10 mouse cellular contexts compared by ENCODE assay signal in genomic region chr12:3811596-3811995, GRCm38 (mm10). TPM values are rescaled to one million over a fixed set of nuclear protein-coding genes. Genes with fewer than 3 reads are reported as not detected.
A peak's percentile ranks its signal among the peaks of the same experiment; 100 is the strongest.
DNase-seq lines count a peak whose midpoint lies in the region; ATAC-seq and TF ChIP-seq lines count a peak whose summit lies in the region.
"Had no signal": no experiment of that assay in that cellular context is flagged by ENCODE, and none has a peak within 500 bp of the region (broad histone marks: within the 10 kb centered on the region; RNA-seq: fewer than 3 reads in every experiment).

No protein-coding gene starts in this region.

- no peaks in the 10 kb centered on the region for H3K27me3 ChIP-seq in heart, adult 2 months (ENCODE audit: control insufficient read depth, insufficient read depth, low read length)
- peaks cover 39% of the 10 kb centered on the region for H3K27me3 ChIP-seq in liver, embryonic 12.5 days (replicated peaks)
- peaks cover 8% of the 10 kb centered on the region; the same call in 1 of the 2 replicates for H3K27me3 ChIP-seq in liver, embryonic 11.5 days (replicated peaks; ENCODE audit: control insufficient read depth, insufficient read depth, low read length)
- no peaks in the 10 kb centered on the region for H3K27me3 ChIP-seq in heart, postnatal 0 days (ENCODE audit: control insufficient read depth, insufficient read depth, low read length)

- H3K4me1 ChIP-seq in heart, adult 2 months (ENCODE audit: control insufficient read depth, insufficient read depth, low read length) = peaks cover 35% of the 10 kb centered on the region
- peaks cover 55% of the 10 kb centered on the region for H3K4me1 ChIP-seq in liver, embryonic 12.5 days
- H3K4me1 ChIP-seq in liver, embryonic 11.5 days (replicated peaks; ENCODE audit: control insufficient read depth, insufficient read depth, low read length) = peaks cover 21% of the 10 kb centered on the region
- H3K4me1 ChIP-seq in heart, postnatal 0 days (ENCODE audit: control insufficient read depth, insufficient read depth) = peaks cover 62% of the 10 kb centered on the region

- no peaks in the 10 kb centered on the region for H3K9me3 ChIP-seq in liver, embryonic 12.5 days (replicated peaks)
- no peaks in the 10 kb centered on the region for H3K9me3 ChIP-seq in liver, embryonic 11.5 days (ENCODE audit: control insufficient read depth, low read length)
- H3K9me3 ChIP-seq in heart, postnatal 0 days (replicated peaks; ENCODE audit: control insufficient read depth, low read length) = no peaks in the 10 kb centered on the region

- intact Hi-C loops in heart, adult 2 months (cut with DNase I) = no loop called here

- no peak for TF ChIP-seq CTCF in heart, adult 2 months (IDR thresholded peaks at IDR 0.05)
- no peak for TF ChIP-seq CTCF in heart, postnatal 0 days (IDR thresholded peaks at IDR 0.05; ENCODE audit: low read depth)

- H3K4me2 ChIP-seq in liver, embryonic 12.5 days = no peak overlapping the region
- H3K4me2 ChIP-seq in liver, embryonic 11.5 days = no peak overlapping the region
- H3K4me2 ChIP-seq in heart, postnatal 0 days (ENCODE audit: low read depth, low read length) = 0 out of 2 replicates have a peak overlapping the region, but pooled peaks have one; percentile 21

- WGBS in heart, adult 2 months = 18% methylated on average over 5 of the region's 5 CpGs
- 53% methylated on average over 5 of the region's 5 CpGs for WGBS in liver, embryonic 12.5 days (ENCODE audit: insufficient replicate concordance)
- WGBS in liver, embryonic 11.5 days = 49% methylated on average over 5 of the region's 5 CpGs
- 31% methylated on average over 5 of the region's 5 CpGs for WGBS in heart, postnatal 0 days

- TF ChIP-seq EP300 in heart, adult 2 months (IDR thresholded peaks at IDR 0.05; ENCODE audit: insufficient read depth, low read depth, low read length) = no peak
- TF ChIP-seq EP300 in heart, postnatal 0 days (IDR thresholded peaks at IDR 0.05; ENCODE audit: low read depth) = no peak

- no peak for ATAC-seq in liver, embryonic 12.5 days
- ATAC-seq in liver, embryonic 11.5 days (replicated peaks; ENCODE audit: low FRiP score) = no peak
- no peak for ATAC-seq in heart, postnatal 0 days (ENCODE audit: insufficient read depth, low read depth)

- no peak overlapping the region for H3K9ac ChIP-seq in heart, adult 2 months (ENCODE audit: low read depth, low read length)
- no peak overlapping the region for H3K9ac ChIP-seq in liver, embryonic 12.5 days
- H3K9ac ChIP-seq in liver, embryonic 11.5 days (ENCODE audit: low read depth, low read length) = no peak overlapping the region
- H3K9ac ChIP-seq in heart, postnatal 0 days (replicated peaks; ENCODE audit: low read depth, low read length) = no peak overlapping the region

- H3K79me2 ChIP-seq in heart, adult 2 months (replicated peaks; ENCODE audit: control insufficient read depth, insufficient read depth, low read length) = peaks cover 1% of the 10 kb centered on the region

- peak in 1 of 2 experiments; percentile 27 for DNase-seq in heart, adult 2 months
- DNase-seq in heart, adult 8-10 months (ENCODE audit: low spot score) = no peak
- no peak for DNase-seq in liver, embryonic 11.5 days (ENCODE audit: low spot score)
- DNase-seq in heart, postnatal 0 days (ENCODE audit: low spot score) = no peak
- DNase-seq in lung, postnatal 10 days = peak; percentile 52
- no peak for DNase-seq in spleen, postnatal 10 days (ENCODE audit: low spot score in 2 of 2)
- no peak for DNase-seq in left cerebral cortex, adult 8-10 months (ENCODE audit: low spot score in 2 of 2)
- DNase-seq: cerebellum, postnatal 36 days; thymus, adult 18-20 months had no signal

- no peak for TF ChIP-seq POLR2A in heart, adult 2 months (IDR thresholded peaks at IDR 0.05; ENCODE audit: insufficient read depth, low read depth, low read length)

- H3K4me3 ChIP-seq in heart, adult 2 months = no peak overlapping the region
- H3K4me3 ChIP-seq in liver, embryonic 12.5 days = no peak overlapping the region
- no peak overlapping the region for H3K4me3 ChIP-seq in liver, embryonic 11.5 days (ENCODE audit: low read depth, low read length)
- no peak overlapping the region for H3K4me3 ChIP-seq in heart, postnatal 0 days (ENCODE audit: low read depth, low read length)

- H3K36me3 ChIP-seq in heart, adult 2 months (ENCODE audit: control insufficient read depth, insufficient read depth, low read length) = no peaks in the 10 kb centered on the region
- no peaks in the 10 kb centered on the region for H3K36me3 ChIP-seq in liver, embryonic 12.5 days
- H3K36me3 ChIP-seq in liver, embryonic 11.5 days (ENCODE audit: control insufficient read depth, insufficient read depth, low read length) = no peaks in the 10 kb centered on the region
- no peaks in the 10 kb centered on the region for H3K36me3 ChIP-seq in heart, postnatal 0 days (replicated peaks; ENCODE audit: control insufficient read depth, insufficient read depth, low read length)

- peak overlapping the region; percentile 38; the same call in 1 of the 2 replicates for H3K27ac ChIP-seq in heart, adult 2 months
- H3K27ac ChIP-seq in liver, embryonic 12.5 days = peak overlapping the region; percentile 16; the same call in 1 of the 2 replicates
- no peak overlapping the region for H3K27ac ChIP-seq in liver, embryonic 11.5 days (ENCODE audit: low read depth, low read length)
- H3K27ac ChIP-seq in heart, postnatal 0 days (ENCODE audit: low read depth) = no peak overlapping the region

RNA-seq across cellular contexts. Expression of gene Dnmt3a, which starts 5.8 kb away (rescaled TPM):
- 10 to 100 TPM; 50.9 to 56.0 TPM for total RNA-seq in heart, adult 2 months (2021)
- polyA plus RNA-seq in heart, adult 2 months (2012; rRNA removed) = 13.6 and 22.4 TPM in 2 replicates
- total RNA-seq in heart, adult 8-10 months (2022) = 10 to 100 TPM; 46.0 to 59.4 (median 50.9) TPM
- 57.9 and 58.7 TPM in 2 replicates for polyA plus RNA-seq in liver, embryonic 12.5 days (2016; fragmentation: Nextera tagmentation; extraction: Ambion mirVana)
- 73.2 and 73.3 TPM in 2 replicates for polyA plus RNA-seq in liver, embryonic 11.5 days (2014; fragmentation: Nextera tagmentation; extraction: Ambion mirVana)
- total RNA-seq in heart, postnatal 0 days (2014; rRNA removed; ENCODE audit: low replicate concordance) = 31.7 and 32.8 TPM in 2 replicates
- 71.5 and 76.0 TPM in 2 replicates for polyA plus RNA-seq in heart, postnatal 0 days (2015; fragmentation: Nextera tagmentation; extraction: Ambion mirVana)
- total RNA-seq in left cerebral cortex, adult 8-10 months (2022) = 100 to 1,000 TPM; 101 to 108 (median 103) TPM

Comparison
In these comparisons a context has a peak if more than half of its experiments do, and no peak if none do; other contexts are left out.
1. H3K27ac ChIP-seq: peak in heart, adult 2 months (single experiment) and liver, embryonic 12.5 days (single experiment); none in liver, embryonic 11.5 days (single experiment) and heart, postnatal 0 days (single experiment).